Mouse (Mus musculus) stomach, embryonic 14.5 days (tissue): Measurements from ENCODE around the gene Vti1a. TPM values are rescaled to one million over a fixed set of nuclear protein-coding genes. Genes with fewer than 3 reads are reported as not detected.

Experiments
- ATAC-seq: fragments of 200-750 bp; cut with Nextera tagmentation; 2 replicates; pipeline ENCODE4 v1.8.0; 2017; ENCODE audit warnings: low read depth, moderate TSS enrichment; ENCODE audit not compliant: insufficient number of reproducible peaks, insufficient read depth, low FRiP score
- H3K27ac ChIP-seq: fragments of 300-500 bp; sonication (generic); 2 replicates; pipeline ENCODE4 v1.5.1; 2014; ENCODE audit warnings: mild to moderate bottlenecking, low read length, moderate library complexity, mixed read lengths
- H3K27me3 ChIP-seq: fragments of 300-500 bp; sonication (generic); 2 replicates; pipeline ENCODE4 v1.6.1; 2014; ENCODE audit warnings: low read length, control low read depth, mixed read lengths; ENCODE audit not compliant: control insufficient read depth, insufficient read depth
- H3K36me3 ChIP-seq: fragments of 300-500 bp; sonication (generic); 2 replicates; pipeline ENCODE4 v1.6.1; 2014; ENCODE audit warnings: mild to moderate bottlenecking, control low read depth, low read length, moderate library complexity, mixed read lengths; ENCODE audit not compliant: control insufficient read depth, insufficient read depth
- H3K4me1 ChIP-seq: fragments of 300-500 bp; sonication (generic); 2 replicates; pipeline ENCODE4 v1.6.1; 2014; ENCODE audit warnings: low read length, control low read depth, mixed read lengths; ENCODE audit not compliant: control insufficient read depth, insufficient read depth
- H3K4me2 ChIP-seq: fragments of 300-500 bp; sonication (generic); replicated peaks from 2 replicates; pipeline ENCODE4 v1.6.1; 2014; ENCODE audit warnings: low read depth, low read length, control low read depth
- H3K4me3 ChIP-seq: fragments of 300-500 bp; sonication (generic); 2 replicates; pipeline ENCODE4 v1.5.1; 2014; ENCODE audit warnings: low read depth, low read length, control low read depth
- H3K9ac ChIP-seq: fragments of 300-500 bp; sonication (generic); replicated peaks from 2 replicates; pipeline ENCODE4 v1.6.1; 2014; ENCODE audit warnings: low read depth, mild to moderate bottlenecking, control low read depth, low read length, moderate library complexity, mixed read lengths
- H3K9me3 ChIP-seq: fragments of 300-500 bp; sonication (generic); 2 replicates; pipeline ENCODE4 v1.6.1; 2016; ENCODE audit warnings: low read depth, low read length, control low read depth; ENCODE audit not compliant: control insufficient read depth
- WGBS: fragments of 180-500 bp; shearing (Covaris S2); extraction: QIAGEN DNeasy Blood & Tissue Kit; methylation state at CpG from one replicate; pipeline ENCODE4 v1.1.7; 2014; 5-methylcytosine and 5-hydroxymethylcytosine counted together
- polyA plus RNA-seq: library from polyadenylated mRNA; unstranded; fragments of >200 nt; fragmentation: Nextera tagmentation; extraction: Ambion mirVana; gene quantifications from 2 replicates; pipeline ENCODE4 v1.2.1, GENCODE M21; 2014

Vti1a gene
- polyA plus RNA-seq, 1 experiment from 2014 or later = 27.2 TPM

DNA sequence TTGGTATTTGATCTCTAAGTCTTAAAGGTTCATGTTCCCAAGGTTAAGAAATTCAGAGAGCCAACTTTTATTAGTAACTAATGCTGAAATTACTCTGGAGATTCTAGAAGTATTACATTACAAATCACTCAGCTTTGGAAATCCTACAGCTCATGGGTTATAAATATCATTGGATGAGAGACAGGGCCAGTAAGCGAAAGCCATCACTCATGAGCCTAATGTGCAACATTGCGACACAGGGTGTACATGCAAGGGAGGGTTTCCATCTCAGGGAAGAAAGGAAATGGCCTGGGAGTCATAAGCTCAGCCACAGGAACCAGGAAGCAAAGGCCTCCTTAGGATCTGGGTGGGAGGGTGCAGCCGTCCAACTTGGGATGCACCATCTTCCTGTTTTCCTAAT is 213.9 kb downstream of the Vti1a start:
- 87% methylated on average over 3 of the region's 3 CpGs for WGBS

DNA sequence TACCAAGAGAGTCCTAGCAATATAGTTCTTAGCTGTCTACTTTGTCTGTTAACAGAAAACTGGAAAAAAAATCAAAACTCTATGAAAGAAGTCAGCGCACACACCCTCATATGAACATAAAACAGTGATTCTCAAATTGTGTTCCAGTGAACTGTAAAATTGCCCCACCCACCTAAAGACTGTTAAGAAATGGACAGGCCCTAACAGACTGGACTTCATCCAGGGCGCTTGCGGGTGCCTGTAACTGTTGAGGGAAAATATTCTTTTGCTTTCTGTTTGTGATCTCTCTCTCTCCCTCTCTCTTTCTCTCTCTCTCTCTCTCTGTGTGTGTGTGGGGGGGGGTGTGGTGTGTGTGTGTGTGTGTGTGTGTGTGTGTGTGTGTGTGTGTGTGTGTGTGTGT is 216.6 kb downstream of the Vti1a start:
- no peak overlapping the region for H3K27ac ChIP-seq
- no peak overlapping the region for H3K4me2 ChIP-seq
- H3K4me1 ChIP-seq = no peaks in the 10 kb centered on the region
- no peaks in the 10 kb centered on the region for H3K36me3 ChIP-seq
- no peaks in the 10 kb centered on the region for H3K27me3 ChIP-seq
- 89% methylated on average over 3 of the region's 3 CpGs for WGBS
- H3K9me3 ChIP-seq = no peaks in the 10 kb centered on the region
- no peak for ATAC-seq
- no peak overlapping the region for H3K9ac ChIP-seq
- no peak overlapping the region for H3K4me3 ChIP-seq

More for the DNA sequence above, 213.9 kb downstream of the Vti1a start:
- Histone ChIP-seq H3K4me2 (no peak overlapping the region), H3K9me3 (no peaks in the 10 kb centered on the region), H3K27me3 (no peaks in the 10 kb centered on the region), H3K4me3 (no peak overlapping the region), H3K9ac (no peak overlapping the region), H3K27ac (no peak overlapping the region), H3K36me3 (no peaks in the 10 kb centered on the region), H3K4me1 (no peaks in the 10 kb centered on the region)
- ATAC-seq = no peak

GRCm38 (mm10) chr19:55536273-55536937 is 220.3 kb downstream of the Vti1a start:
- Histone ChIP-seq H3K36me3 (no peaks in the 10 kb centered on the region), H3K27ac (no peak overlapping the region), H3K27me3 (no peaks in the 10 kb centered on the region), H3K9me3 (no peaks in the 10 kb centered on the region), H3K9ac (no peak overlapping the region), H3K4me2 (no peak overlapping the region), H3K4me3 (no peak overlapping the region), H3K4me1 (no peaks in the 10 kb centered on the region)
- 89% methylated on average over 7 of the region's 7 CpGs for WGBS
- ATAC-seq = no peak

GRCm38 (mm10) chr19:55537691-55538090 is 221.6 kb downstream of the Vti1a start:
- no peaks in the 10 kb centered on the region for H3K36me3 ChIP-seq
- no peak overlapping the region for H3K4me3 ChIP-seq
- no peak overlapping the region for H3K27ac ChIP-seq
- no peaks in the 10 kb centered on the region for H3K27me3 ChIP-seq
- H3K9me3 ChIP-seq = no peaks in the 10 kb centered on the region
- H3K4me2 ChIP-seq = no peak overlapping the region
- WGBS = 33% methylated on average over 6 of the region's 6 CpGs
- peaks cover 10% of the 10 kb centered on the region; the same call in 1 of the 2 replicates for H3K4me1 ChIP-seq
- H3K9ac ChIP-seq = no peak overlapping the region
- ATAC-seq = peak; percentile 58; the same call in 1 of the 2 replicates

GRCm38 (mm10) chr19:55541641-55542040 is 225.5 kb downstream of the Vti1a start:
- H3K4me2 ChIP-seq = no peak overlapping the region
- no peaks in the 10 kb centered on the region for H3K9me3 ChIP-seq
- no peak for ATAC-seq
- H3K4me3 ChIP-seq = no peak overlapping the region
- no peak overlapping the region for H3K27ac ChIP-seq
- H3K36me3 ChIP-seq = no peaks in the 10 kb centered on the region
- no peak overlapping the region for H3K9ac ChIP-seq
- H3K4me1 ChIP-seq = peaks cover 11% of the 10 kb centered on the region; the same call in 1 of the 2 replicates
- no peaks in the 10 kb centered on the region for H3K27me3 ChIP-seq
- WGBS = 77% methylated on average over 5 of the region's 5 CpGs

GRCm38 (mm10) chr19:55542461-55542860 is 226.4 kb downstream of the Vti1a start:
- H3K4me1 ChIP-seq = peaks cover 11% of the 10 kb centered on the region; the same call in 1 of the 2 replicates
- no peak overlapping the region for H3K4me3 ChIP-seq
- no peaks in the 10 kb centered on the region for H3K27me3 ChIP-seq
- H3K9me3 ChIP-seq = no peaks in the 10 kb centered on the region
- 34% methylated on average over 6 of the region's 6 CpGs for WGBS
- H3K4me2 ChIP-seq = no peak overlapping the region
- no peak; the same call in 1 of the 2 replicates for ATAC-seq
- no peak overlapping the region for H3K9ac ChIP-seq
- H3K36me3 ChIP-seq = no peaks in the 10 kb centered on the region
- no peak overlapping the region for H3K27ac ChIP-seq

- Histone ChIP-seq H3K36me3 (no peaks in the 10 kb centered on the region), H3K4me2 (no peak overlapping the region), H3K27ac (no peak overlapping the region), H3K9me3 (no peaks in the 10 kb centered on the region), H3K4me3 (no peak overlapping the region), H3K27me3 (no peaks in the 10 kb centered on the region), H3K4me1 (peaks cover 11% of the 10 kb centered on the region; the same call in 1 of the 2 replicates), H3K9ac (no peak overlapping the region)
- 89% methylated on average over 9 of the region's 9 CpGs for WGBS
- no peak for ATAC-seq
These were observed 227.1 kb downstream of the Vti1a start for GRCm38 (mm10) chr19:55543188-55543587.

- 62% methylated on average over 5 of the region's 5 CpGs for WGBS
- Histone ChIP-seq H3K27me3 (no peaks in the 10 kb centered on the region), H3K9ac (no peak overlapping the region), H3K4me2 (no peak overlapping the region), H3K36me3 (no peaks in the 10 kb centered on the region), H3K27ac (no peak overlapping the region), H3K4me3 (no peak overlapping the region), H3K9me3 (no peaks in the 10 kb centered on the region), H3K4me1 (peaks cover 11% of the 10 kb centered on the region; the same call in 1 of the 2 replicates)
- no peak for ATAC-seq
These were observed 228.4 kb downstream of the Vti1a start for GRCm38 (mm10) chr19:55544498-55544897.

GRCm38 (mm10) chr19:55545529-55545928 is 229.4 kb downstream of the Vti1a start:
- no peak overlapping the region for H3K27ac ChIP-seq
- H3K9me3 ChIP-seq = no peaks in the 10 kb centered on the region
- H3K4me1 ChIP-seq = peaks cover 11% of the 10 kb centered on the region; the same call in 1 of the 2 replicates
- no peaks in the 10 kb centered on the region for H3K36me3 ChIP-seq
- WGBS = 27% methylated on average over 9 of the region's 9 CpGs
- H3K9ac ChIP-seq = no peak overlapping the region
- no peak overlapping the region for H3K4me2 ChIP-seq
- ATAC-seq = no peak
- H3K27me3 ChIP-seq = no peaks in the 10 kb centered on the region
- no peak overlapping the region for H3K4me3 ChIP-seq
